Mouse (Mus musculus): ENCODE results near the gene Upk3bl. TPM values are rescaled to one million over a fixed set of nuclear protein-coding genes. Genes with fewer than 3 reads are reported as not detected.

Upk3bl gene
- polyA plus RNA-seq, 1 experiment from 2014 or later: 2.6 TPM

- H3K4me3 ChIP-seq: no peak overlapping the region
- H3K27me3 ChIP-seq (ENCODE audit: insufficient read depth, poor library complexity, severe bottlenecking): no peaks in the 10 kb centered on the region; the same call in 1 of the 2 replicates
- 83% methylated on average over 9 of the region's 9 CpGs for WGBS
- no peak overlapping the region for H3K27ac ChIP-seq
- H3K36me3 ChIP-seq: no peaks in the 10 kb centered on the region
- no peaks in the 10 kb centered on the region for H3K9me3 ChIP-seq
- DNase-seq (ENCODE audit: low spot score): no peak
- H3K4me1 ChIP-seq: no peaks in the 10 kb centered on the region
Measured at GRCm38 (mm10) chr5:136077001-136077550, 22.8 kb downstream of the Upk3bl start.

- WGBS: 91% methylated on average over 5 of the region's 5 CpGs
- no peaks in the 10 kb centered on the region for H3K9me3 ChIP-seq
Measured at GRCm38 (mm10) chr5:136078136-136078535, 23.8 kb downstream of the Upk3bl start.

GRCm38 (mm10) chr5:136082345-136082744 is 28.1 kb downstream of the Upk3bl start:
- H3K27ac ChIP-seq: no peak overlapping the region
- 69% methylated on average over 4 of the region's 4 CpGs for WGBS
- no peak for DNase-seq (ENCODE audit: low spot score)

More at GRCm38 (mm10) chr5:136078136-136078535, 23.8 kb downstream of the Upk3bl start:
- Histone ChIP-seq H3K4me3 (no peak overlapping the region), H3K27me3 (ENCODE audit: insufficient read depth, poor library complexity, severe bottlenecking) (no peaks in the 10 kb centered on the region; the same call in 1 of the 2 replicates), H3K4me1 (no peaks in the 10 kb centered on the region), H3K36me3 (no peaks in the 10 kb centered on the region), H3K27ac (no peak overlapping the region)
- no peak for DNase-seq (ENCODE audit: low spot score)

GRCm38 (mm10) chr5:136083669-136084107 is 29.4 kb downstream of the Upk3bl start, which contains the start of gene Rasa4:
Rasa4 (plus strand) TSS chr5:136083916.
- Histone ChIP-seq H3K9me3 (no peaks in the 10 kb centered on the region), H3K4me3 (peak within 1 kb of the TSS; percentile 69), H3K36me3 (no peaks in the 10 kb centered on the region), H3K27me3 (ENCODE audit: insufficient read depth, poor library complexity, severe bottlenecking) (peaks cover 40% of the 10 kb centered on the region), H3K4me1 (peaks cover 27% of the 10 kb centered on the region), H3K27ac (peak within 1 kb of the TSS; percentile 54; the same call in 1 of the 2 replicates)
- WGBS: 0% methylated on average over 23 of the region's 28 CpGs
- peak; percentile 96 for DNase-seq (ENCODE audit: low spot score)

More at GRCm38 (mm10) chr5:136082345-136082744, 28.1 kb downstream of the Upk3bl start:
- no peak overlapping the region for H3K4me3 ChIP-seq
- H3K27me3 ChIP-seq (ENCODE audit: insufficient read depth, poor library complexity, severe bottlenecking): peaks cover 35% of the 10 kb centered on the region
- no peaks in the 10 kb centered on the region for H3K36me3 ChIP-seq
- peaks cover 23% of the 10 kb centered on the region for H3K4me1 ChIP-seq
- no peaks in the 10 kb centered on the region for H3K9me3 ChIP-seq

- H3K4me1 ChIP-seq: peaks cover 33% of the 10 kb centered on the region
- H3K9me3 ChIP-seq: no peaks in the 10 kb centered on the region
- no peak for DNase-seq (ENCODE audit: low spot score)
- WGBS: 1% methylated on average over 23 of the region's 23 CpGs
- H3K27ac ChIP-seq: peak overlapping the region; percentile 54; the same call in 1 of the 2 replicates
- H3K27me3 ChIP-seq (ENCODE audit: insufficient read depth, poor library complexity, severe bottlenecking): peaks cover 46% of the 10 kb centered on the region
- H3K4me3 ChIP-seq: peak overlapping the region; percentile 69
- no peaks in the 10 kb centered on the region for H3K36me3 ChIP-seq
Measured at GRCm38 (mm10) chr5:136084144-136084881, 30.0 kb downstream of the Upk3bl start.

GRCm38 (mm10) chr5:136084891-136085651 is 30.8 kb downstream of the Upk3bl start:
- peak overlapping the region; percentile 69; the same call in 1 of the 2 replicates for H3K4me3 ChIP-seq
- H3K9me3 ChIP-seq: no peaks in the 10 kb centered on the region
- H3K27me3 ChIP-seq (ENCODE audit: insufficient read depth, poor library complexity, severe bottlenecking): peaks cover 52% of the 10 kb centered on the region
- WGBS: 8% methylated on average over 21 of the region's 21 CpGs
- no peaks in the 10 kb centered on the region for H3K36me3 ChIP-seq
- H3K27ac ChIP-seq: no peak overlapping the region
- peaks cover 34% of the 10 kb centered on the region for H3K4me1 ChIP-seq
- DNase-seq (ENCODE audit: low spot score): no peak

GRCm38 (mm10) chr5:136086290-136086689 is 32.0 kb downstream of the Upk3bl start:
- H3K27me3 ChIP-seq (ENCODE audit: insufficient read depth, poor library complexity, severe bottlenecking): peaks cover 59% of the 10 kb centered on the region

GRCm38 (mm10) chr5:136088821-136089575 is 34.7 kb downstream of the Upk3bl start:
- no peak for DNase-seq (ENCODE audit: low spot score)
- no peaks in the 10 kb centered on the region for H3K9me3 ChIP-seq
- H3K4me3 ChIP-seq: no peak overlapping the region
- peaks cover 68% of the 10 kb centered on the region for H3K27me3 ChIP-seq (ENCODE audit: insufficient read depth, poor library complexity, severe bottlenecking)
- no peak overlapping the region for H3K27ac ChIP-seq
- H3K4me1 ChIP-seq: peaks cover 29% of the 10 kb centered on the region
- WGBS: 16% methylated on average over 14 of the region's 14 CpGs
- no peaks in the 10 kb centered on the region for H3K36me3 ChIP-seq

More at GRCm38 (mm10) chr5:136086290-136086689, 32.0 kb downstream of the Upk3bl start:
- Histone ChIP-seq H3K4me1 (peaks cover 34% of the 10 kb centered on the region), H3K36me3 (no peaks in the 10 kb centered on the region), H3K27ac (no peak overlapping the region), H3K4me3 (no peak overlapping the region), H3K9me3 (no peaks in the 10 kb centered on the region)
- no peak for DNase-seq (ENCODE audit: low spot score)
- WGBS: 84% methylated on average over 8 of the region's 8 CpGs

GRCm38 (mm10) chr5:136091927-136092326 is 37.6 kb downstream of the Upk3bl start:
- no peaks in the 10 kb centered on the region for H3K36me3 ChIP-seq
- peaks cover 49% of the 10 kb centered on the region for H3K27me3 ChIP-seq (ENCODE audit: insufficient read depth, poor library complexity, severe bottlenecking)
- DNase-seq (ENCODE audit: low spot score): no peak
- H3K4me3 ChIP-seq: no peak overlapping the region
- peaks cover 16% of the 10 kb centered on the region; the same call in 1 of the 2 replicates for H3K4me1 ChIP-seq
- no peaks in the 10 kb centered on the region for H3K9me3 ChIP-seq
- H3K27ac ChIP-seq: no peak overlapping the region
- WGBS: 61% methylated on average over 5 of the region's 5 CpGs

- Histone ChIP-seq H3K36me3 (no peaks in the 10 kb centered on the region), H3K4me1 (0 out of 2 replicates have a peak, but pooled peaks cover 5% of the 10 kb centered on the region), H3K4me3 (no peak overlapping the region), H3K27me3 (ENCODE audit: insufficient read depth, poor library complexity, severe bottlenecking) (peaks cover 40% of the 10 kb centered on the region), H3K27ac (no peak overlapping the region), H3K9me3 (no peaks in the 10 kb centered on the region)
- DNase-seq (ENCODE audit: low spot score): no peak
- 58% methylated on average over 8 of the region's 8 CpGs for whole genome bisulfite sequencing
Measured at GRCm38 (mm10) chr5:136094249-136095010, 40.1 kb downstream of the Upk3bl start.

- peaks cover 36% of the 10 kb centered on the region for H3K27me3 ChIP-seq (ENCODE audit: insufficient read depth, poor library complexity, severe bottlenecking)
- no peak for DNase-seq (ENCODE audit: low spot score)
- no peak overlapping the region for H3K27ac ChIP-seq
- 68% methylated on average over 7 of the region's 7 CpGs for WGBS
- H3K36me3 ChIP-seq: no peaks in the 10 kb centered on the region
- 0 out of 2 replicates have a peak, but pooled peaks cover 5% of the 10 kb centered on the region for H3K4me1 ChIP-seq
- no peak overlapping the region for H3K4me3 ChIP-seq
- H3K9me3 ChIP-seq: no peaks in the 10 kb centered on the region
Measured at GRCm38 (mm10) chr5:136095089-136095488, 40.8 kb downstream of the Upk3bl start.
